Mouse (Mus musculus) lung, postnatal 14 days (tissue): Measurements from ENCODE around the gene Gm21976.

Experiments used
- DNase-seq: peaks from one replicate; pipeline ENCODE4 v3.0.0; 2021

The Gm21976 gene

DNA sequence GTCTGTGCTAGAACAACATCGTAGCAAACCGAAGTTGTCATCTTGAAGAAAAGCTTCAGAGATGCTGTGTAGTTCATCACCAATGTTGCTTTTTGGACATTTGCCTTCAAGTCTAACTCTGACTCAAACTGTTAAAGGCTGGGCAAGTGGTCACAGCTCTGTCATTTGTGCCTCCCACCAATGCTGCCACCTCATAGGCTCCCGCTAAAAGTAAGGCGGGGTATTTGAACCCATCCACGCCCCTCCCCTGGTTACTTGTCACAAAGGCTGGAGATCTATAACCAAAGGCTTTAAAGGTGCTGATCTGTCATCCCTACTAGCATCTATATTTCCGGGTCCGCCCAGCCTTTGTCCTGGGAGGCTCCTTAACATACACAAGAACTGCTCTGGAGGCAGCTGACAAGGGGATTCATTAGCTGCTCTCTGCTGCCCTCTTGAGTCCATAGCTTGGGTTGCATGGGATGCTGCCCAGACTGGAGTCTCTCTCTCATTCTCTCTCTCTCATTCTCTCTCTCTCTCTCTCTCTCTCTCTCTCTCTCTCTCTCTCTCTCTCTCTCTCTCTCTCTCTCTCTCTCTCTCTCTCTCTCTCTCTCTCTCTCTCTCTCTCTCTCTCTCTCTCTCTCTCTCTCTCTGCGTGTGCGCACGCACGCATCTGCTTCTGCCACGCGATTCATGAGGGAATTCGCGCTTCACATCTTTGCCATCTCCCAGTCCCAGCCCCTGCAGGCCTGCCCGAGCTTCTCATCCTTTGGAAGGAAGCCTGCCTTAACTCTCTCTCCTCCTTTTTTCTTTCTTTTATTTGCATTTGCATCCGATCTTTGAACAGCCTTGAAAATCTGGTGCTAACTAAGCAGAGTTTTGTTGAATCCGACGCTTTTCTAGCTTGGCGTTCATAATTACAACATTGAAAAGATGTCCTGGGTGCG is 19.4 kb downstream of the Gm21976 start:
- peak; percentile 80 for DNase-seq

GRCm38 (mm10) chr13:98305257-98305656 is 25.6 kb downstream of the Gm21976 start:
- DNase-seq = no peak

- no peak for DNase-seq
Observed at GRCm38 (mm10) chr13:98306393-98306792, 26.7 kb downstream of the Gm21976 start.

GRCm38 (mm10) chr13:98306852-98307475 is 27.3 kb downstream of the Gm21976 start:
- DNase-seq = no peak

GRCm38 (mm10) chr13:98308004-98308403 is 28.3 kb downstream of the Gm21976 start:
- DNase-seq = no peak

DNA sequence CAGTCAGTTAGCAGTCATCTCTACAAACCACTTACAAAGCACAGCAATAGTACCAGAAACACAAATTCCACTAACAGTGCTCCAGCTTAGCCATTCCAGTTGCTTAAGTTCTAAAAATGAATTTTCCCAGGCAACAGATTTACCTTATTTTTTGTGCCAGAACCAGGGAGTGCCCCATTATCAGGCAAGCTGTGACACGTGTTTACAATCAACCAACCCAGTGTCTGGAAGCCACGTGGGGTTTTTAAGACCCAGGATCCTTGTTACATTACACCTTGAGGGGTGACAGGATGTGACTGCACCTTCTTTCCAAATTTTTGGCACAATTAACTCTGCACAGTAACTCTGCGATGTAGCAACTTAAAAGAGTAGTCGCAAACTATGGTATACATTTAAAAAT is 29.0 kb downstream of the Gm21976 start:
- DNase-seq = no peak

DNA sequence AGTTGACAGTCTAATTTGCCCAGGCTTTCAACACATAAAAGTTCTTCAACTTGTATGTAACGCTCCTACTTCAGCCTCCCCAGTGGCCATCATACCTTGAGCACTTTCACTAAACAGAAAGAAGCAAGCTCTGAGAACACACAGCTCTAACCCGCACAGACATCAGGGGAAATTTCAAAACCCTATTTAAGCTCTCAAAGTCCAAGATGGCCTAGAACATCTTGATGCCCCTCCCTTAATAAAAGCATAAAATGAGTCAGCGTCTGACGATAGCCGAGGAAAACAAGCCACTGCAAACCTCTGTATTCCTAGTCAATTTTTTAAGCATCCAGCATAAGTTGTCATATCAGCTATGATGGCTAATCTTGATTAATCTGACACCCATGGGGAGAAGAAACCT is 31.9 kb downstream of the Gm21976 start:
- DNase-seq = no peak

DNA sequence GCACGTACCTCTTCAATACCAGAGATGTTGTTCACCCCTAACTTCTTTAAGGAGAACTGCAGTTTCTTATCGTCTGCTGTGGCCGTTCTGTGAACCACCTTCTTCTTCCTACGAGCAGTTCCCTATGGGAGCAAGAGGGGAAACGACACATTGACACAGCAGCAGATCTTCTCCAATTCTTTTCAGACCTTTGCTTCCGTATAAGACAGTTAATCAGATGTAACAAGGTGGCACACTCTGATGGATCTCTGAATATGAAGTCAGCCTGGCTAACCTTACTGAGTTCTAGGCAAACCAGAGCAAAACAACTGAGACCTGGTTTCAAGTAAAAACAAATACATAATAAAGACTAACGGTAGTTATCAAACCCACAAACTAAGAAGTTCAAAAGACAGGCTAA is 33.9 kb downstream of the Gm21976 start:
- no peak for DNase-seq

DNA sequence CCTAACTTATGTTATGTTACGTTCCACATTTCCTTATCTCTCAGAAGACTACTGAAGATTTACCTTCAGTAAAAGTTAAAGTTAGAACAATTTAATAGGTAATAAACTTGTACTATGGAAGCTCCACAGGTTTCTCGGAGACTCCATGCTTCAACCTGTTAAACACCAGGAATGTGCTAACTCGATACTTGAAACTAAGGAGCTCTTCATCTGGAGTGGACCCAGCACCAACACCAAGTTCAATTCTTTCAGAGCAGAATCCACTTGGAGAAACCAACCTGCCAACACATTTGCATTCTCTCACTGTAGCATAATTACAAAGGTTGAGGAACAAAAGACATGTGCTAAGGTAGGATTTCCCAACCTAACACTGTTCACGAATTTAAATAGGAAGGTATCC is 35.4 kb downstream of the Gm21976 start:
- DNase-seq = no peak

- no peak for DNase-seq
Observed at GRCm38 (mm10) chr13:98316140-98316479, 36.4 kb downstream of the Gm21976 start.

DNA sequence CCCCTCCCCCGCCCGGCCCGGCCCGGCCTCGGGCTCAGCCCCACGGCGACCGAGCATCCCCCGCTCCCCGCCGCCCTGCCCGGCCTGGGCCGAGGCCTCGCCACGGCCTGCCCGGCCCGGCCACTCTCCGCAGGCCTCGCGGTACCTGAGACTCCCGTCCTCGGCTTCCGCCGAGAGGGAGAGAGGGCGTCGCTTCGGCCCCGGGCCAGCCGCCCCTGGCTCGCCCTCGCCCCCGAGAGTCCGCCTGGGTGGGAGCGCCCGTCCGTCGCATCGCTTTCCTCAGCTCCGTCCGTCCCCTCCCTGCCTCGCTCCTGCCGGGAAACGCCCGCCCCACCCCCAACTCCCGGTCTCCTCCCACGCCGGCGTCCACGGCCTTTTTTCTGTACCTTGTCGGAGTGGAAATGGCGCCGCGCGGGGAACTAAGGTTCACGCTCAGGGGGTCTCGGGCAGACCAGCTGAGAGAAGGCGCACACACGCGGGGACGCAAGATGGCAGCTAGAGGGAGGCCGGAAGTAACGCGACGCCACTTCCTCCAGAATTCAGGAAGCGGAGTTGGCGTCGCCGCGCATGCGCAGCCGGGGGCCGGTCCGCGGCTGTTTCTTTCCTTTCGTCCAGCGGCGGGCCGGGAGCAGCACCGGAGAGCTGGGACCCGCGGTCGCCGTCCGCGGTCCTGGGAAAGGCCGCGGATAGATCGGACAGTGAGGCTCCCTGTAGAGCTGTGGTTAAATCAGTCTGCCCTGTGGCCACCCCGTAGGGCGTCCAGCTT is 37.0 kb downstream of the Gm21976 start, which contains the start of gene Btf3:
Gene Btf3, minus strand, starts transcription at position 527 of the 766 bp plus-strand sequence.
- peak; percentile 95 for DNase-seq

GRCm38 (mm10) chr13:98317246-98317677 is 37.6 kb downstream of the Gm21976 start:
- no peak for DNase-seq

GRCm38 (mm10) chr13:98317911-98318310 is 38.2 kb downstream of the Gm21976 start:
- DNase-seq = no peak

- DNase-seq = no peak
Observed at GRCm38 (mm10) chr13:98325034-98325433, 45.3 kb downstream of the Gm21976 start.

- peak; percentile 59 for DNase-seq
Observed at GRCm38 (mm10) chr13:98332106-98332505, 52.4 kb downstream of the Gm21976 start.

GRCm38 (mm10) chr13:98336205-98336604 is 56.5 kb downstream of the Gm21976 start:
- no peak for DNase-seq

DNA sequence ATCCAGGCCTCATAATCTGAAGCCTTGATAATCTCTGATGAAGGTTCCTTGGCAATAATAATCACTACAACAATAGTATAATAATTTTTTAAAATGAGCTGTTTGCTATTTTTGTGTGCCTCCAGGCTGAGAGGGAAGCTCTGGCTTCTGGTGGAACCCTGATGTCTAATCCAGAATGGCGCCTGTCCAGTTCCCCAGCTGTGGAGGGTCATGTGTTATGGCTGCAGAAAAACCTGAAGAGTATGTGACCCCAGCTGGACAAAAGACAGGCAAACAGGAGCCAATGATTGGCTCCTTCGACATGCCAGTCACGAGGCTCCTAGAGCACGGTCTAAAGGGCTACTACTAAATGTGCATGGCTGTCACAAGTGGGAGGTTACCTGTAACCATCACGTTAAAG is 60.8 kb downstream of the Gm21976 start:
- peak; percentile 47 for DNase-seq

- DNase-seq = no peak
Observed at GRCm38 (mm10) chr13:98349491-98349890, 69.8 kb downstream of the Gm21976 start.

GRCm38 (mm10) chr13:98351527-98351926 is 71.8 kb downstream of the Gm21976 start:
- peak; percentile 33 for DNase-seq

GRCm38 (mm10) chr13:98352381-98352975 is 72.8 kb downstream of the Gm21976 start:
- no peak for DNase-seq

DNA sequence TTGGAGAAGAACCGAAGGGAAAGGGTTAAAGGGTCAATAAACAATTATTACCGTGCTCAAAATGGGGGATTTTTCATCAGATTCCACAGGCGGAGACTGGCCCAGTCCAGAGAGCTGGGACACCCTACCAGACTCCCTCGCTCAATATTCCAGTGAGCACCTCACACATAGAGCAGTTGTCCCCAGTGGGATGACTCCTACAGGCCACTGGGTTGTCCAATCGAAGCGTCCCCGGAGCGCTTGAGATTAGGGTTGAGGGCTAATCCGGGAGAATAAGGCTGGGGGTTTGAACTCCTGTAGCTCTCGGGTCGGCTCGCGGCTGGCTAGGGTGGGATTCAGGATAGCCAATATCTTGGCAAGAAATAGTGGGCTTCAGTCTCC is 74.0 kb downstream of the Gm21976 start:
- no peak for DNase-seq

- peak; percentile 34 for DNase-seq
Observed at GRCm38 (mm10) chr13:98354090-98354801, 74.6 kb downstream of the Gm21976 start, which contains the start of gene Foxd1. TSS of gene Foxd1 (plus strand) at chr13:98354242.
